Mouse (Mus musculus) G1E (cell line): ENCODE data around the gene Tifab.

Experiments
- CTCF ChIP-seq: IDR thresholded peaks from 2 replicates; pipeline ENCODE4 v1.5.1; 2012; ENCODE audit warnings: low read depth, low read length, inconsistent platforms, mixed read lengths
- GATA1 ChIP-seq: IDR thresholded peaks from 2 replicates; pipeline ENCODE4 v1.6.1; 2012; ENCODE audit warnings: borderline replicate concordance, low read length, inconsistent platforms, mixed read lengths
- POLR2AphosphoS5 ChIP-seq: IDR thresholded peaks from 2 replicates; pipeline ENCODE4 v1.6.1; 2012; ENCODE audit warnings: low read depth, low read length, inconsistent platforms; ENCODE audit not compliant: insufficient replicate concordance

DNA sequence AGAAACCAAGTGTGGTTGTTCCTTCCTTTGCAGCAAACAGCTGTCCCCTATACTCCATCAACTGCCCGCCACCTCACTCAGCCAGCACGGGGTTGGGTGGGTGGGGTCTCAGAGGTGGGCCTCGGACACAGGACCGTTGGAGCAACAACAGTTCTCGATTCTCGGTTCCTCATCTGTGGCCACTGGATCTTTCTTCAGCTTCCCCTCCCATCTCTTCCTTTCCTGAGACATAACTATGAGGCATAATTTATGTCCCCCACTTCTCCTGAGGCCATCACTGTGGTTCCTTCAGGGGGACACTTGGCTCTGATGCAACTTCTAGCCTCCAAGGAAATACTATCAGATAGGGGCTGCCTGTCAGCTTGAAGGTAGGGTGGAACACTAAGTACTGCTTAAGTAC lies 15.8 kb downstream of the Tifab start:
- TF ChIP-seq CTCF (no peak), POLR2AphosphoS5 (no peak), GATA1 (no peak)
